19 mouse cellular contexts compared by ENCODE assay signal in genomic region chr4:43367787-43368186, GRCm38 (mm10).
"Had no signal": no experiment of that assay in that cellular context is flagged by ENCODE, and none has a peak within 500 bp of the region (broad histone marks: within the 10 kb centered on the region; RNA-seq: fewer than 3 reads in every experiment).

No protein-coding gene starts in this region.

- ATAC-seq: liver, postnatal 0 days; lung, postnatal 0 days; midbrain, embryonic 15.5 days had no signal

- H3K4me3 ChIP-seq: kidney, embryonic 15.5 days; left cerebral cortex, adult 2 months; midbrain, embryonic 12.5 days; midbrain, embryonic 15.5 days; neural tube, embryonic 12.5 days; neural tube, embryonic 15.5 days; stomach, embryonic 15.5 days had no signal

- DNase-seq: kidney, adult 2 months; kidney, postnatal 10 days; kidney, postnatal 36 days; layer of hippocampus, postnatal 36 days; liver, postnatal 0 days; lung, embryonic 14.5 days; right cerebral cortex, postnatal 25 days; spleen, adult 18-20 months; thymus, postnatal 25 days had no signal

- H3K4me1 ChIP-seq: kidney, embryonic 15.5 days; midbrain, embryonic 12.5 days; midbrain, embryonic 15.5 days; neural tube, embryonic 12.5 days; neural tube, embryonic 15.5 days; stomach, embryonic 15.5 days had no signal

- H3K9ac ChIP-seq: kidney, embryonic 15.5 days; liver, embryonic 14.5 days; liver, postnatal 0 days; lung, embryonic 14.5 days; midbrain, embryonic 12.5 days; midbrain, embryonic 15.5 days; neural tube, embryonic 12.5 days; neural tube, embryonic 15.5 days; stomach, embryonic 15.5 days had no signal

- H3K27me3 ChIP-seq: kidney, embryonic 15.5 days; midbrain, embryonic 12.5 days; midbrain, embryonic 15.5 days; neural tube, embryonic 12.5 days; neural tube, embryonic 15.5 days; stomach, embryonic 15.5 days had no signal

- H3K27ac ChIP-seq: kidney, embryonic 15.5 days; left cerebral cortex, adult 2 months; liver, embryonic 14.5 days; macrophage; midbrain, embryonic 12.5 days; midbrain, embryonic 15.5 days; neural tube, embryonic 12.5 days; neural tube, embryonic 15.5 days; stomach, embryonic 15.5 days had no signal

- H3K36me3 ChIP-seq: kidney, embryonic 15.5 days; midbrain, embryonic 12.5 days; midbrain, embryonic 15.5 days; neural tube, embryonic 12.5 days; neural tube, embryonic 15.5 days; stomach, embryonic 15.5 days had no signal

- H3K4me2 ChIP-seq: kidney, embryonic 15.5 days; lung, embryonic 14.5 days; midbrain, embryonic 12.5 days; midbrain, embryonic 15.5 days; neural tube, embryonic 12.5 days; neural tube, embryonic 15.5 days; stomach, embryonic 15.5 days had no signal

- H3K9me3 ChIP-seq: kidney, embryonic 15.5 days; midbrain, embryonic 12.5 days; midbrain, embryonic 15.5 days; neural tube, embryonic 12.5 days; neural tube, embryonic 15.5 days; stomach, embryonic 15.5 days had no signal
